Mouse (Mus musculus): ENCODE data around the gene Ptdss2. TPM values are rescaled to one million over a fixed set of nuclear protein-coding genes. Genes with fewer than 3 reads are reported as not detected.
A peak's percentile ranks its signal among the peaks of the same experiment; 100 is the strongest.

Gene Ptdss2
- polyA plus RNA-seq, 1 experiment from 2014 or later, result 64.5 TPM

- Histone ChIP-seq H3K27me3 (replicated peaks; ENCODE audit: control insufficient read depth, insufficient read depth, low read length) (no peaks in the 10 kb centered on the region), H3K9me3 (ENCODE audit: control insufficient read depth, low read length) (no peaks in the 10 kb centered on the region), H3K4me1 (ENCODE audit: control insufficient read depth, insufficient read depth, low read length) (peaks cover 11% of the 10 kb centered on the region), H3K4me2 (ENCODE audit: low read depth, low read length) (peak overlapping the region; percentile 99), H3K36me3 (ENCODE audit: control insufficient read depth, insufficient read depth, low read length) (peaks cover 34% of the 10 kb centered on the region), H3K9ac (ENCODE audit: low read depth, low read length) (peak overlapping the region; percentile 92), H3K4me3 (ENCODE audit: low read depth, low read length) (peak overlapping the region; percentile 92), H3K27ac (replicated peaks; ENCODE audit: low read depth, low read length) (peak overlapping the region; percentile 83)
- WGBS, result 27% methylated on average over 10 of the region's 12 CpGs
- DNase-seq (ENCODE audit: low spot score) (no peak), ATAC-seq (ENCODE audit: low read depth) (no peak)
Measured at GRCm38 (mm10) chr7:141192776-141193347, 70.7 kb downstream of the Ptdss2 start.

DNA sequence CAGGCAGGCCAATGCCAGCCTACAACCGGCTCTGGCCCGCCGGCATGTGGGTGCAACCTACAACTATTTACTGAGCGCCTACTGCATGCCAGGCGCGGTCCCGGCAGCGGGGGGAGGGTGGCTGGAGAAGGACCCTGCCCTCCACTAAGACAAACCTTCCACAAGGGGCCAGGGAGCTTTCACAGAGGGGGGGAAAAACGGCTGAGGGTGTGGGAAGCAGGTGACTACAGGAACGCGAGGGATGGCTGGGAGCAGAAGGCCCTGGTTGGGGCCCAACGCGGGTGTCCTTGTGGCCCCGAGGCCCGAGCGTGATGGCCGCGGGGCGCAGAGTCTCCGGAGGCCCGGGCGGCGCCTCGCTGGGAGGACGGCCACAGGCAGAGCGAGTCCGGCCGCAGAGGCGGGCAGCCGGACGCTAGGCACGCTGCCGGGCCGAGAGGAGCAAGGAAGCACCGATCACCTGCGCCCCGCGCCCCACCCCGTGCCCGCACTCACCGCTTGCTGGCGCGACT, 71.2 kb downstream of the Ptdss2 start:
- Histone ChIP-seq H3K9me3 (ENCODE audit: control insufficient read depth, low read length) (no peaks in the 10 kb centered on the region), H3K4me1 (ENCODE audit: control insufficient read depth, insufficient read depth, low read length) (peaks cover 11% of the 10 kb centered on the region), H3K27me3 (replicated peaks; ENCODE audit: control insufficient read depth, insufficient read depth, low read length) (no peaks in the 10 kb centered on the region), H3K9ac (ENCODE audit: low read depth, low read length) (peak overlapping the region; percentile 92), H3K4me2 (ENCODE audit: low read depth, low read length) (peak overlapping the region; percentile 99), H3K27ac (replicated peaks; ENCODE audit: low read depth, low read length) (peak overlapping the region; percentile 83), H3K36me3 (ENCODE audit: control insufficient read depth, insufficient read depth, low read length) (peaks cover 34% of the 10 kb centered on the region), H3K4me3 (ENCODE audit: low read depth, low read length) (peak overlapping the region; percentile 92)
- ATAC-seq (ENCODE audit: low read depth) (peak; percentile 38), DNase-seq (ENCODE audit: low spot score) (peak; percentile 65)
- under 1% methylated on average over 21 of the region's 43 CpGs for WGBS

- ATAC-seq (ENCODE audit: low read depth) (peak; percentile 93), DNase-seq (ENCODE audit: low spot score) (peak; percentile 98)
- peak within 1 kb of the TSS; percentile 83 for H3K27ac ChIP-seq (replicated peaks; ENCODE audit: low read depth, low read length)
- peaks cover 11% of the 10 kb centered on the region for H3K4me1 ChIP-seq (ENCODE audit: control insufficient read depth, insufficient read depth, low read length)
- peaks cover 34% of the 10 kb centered on the region for H3K36me3 ChIP-seq (ENCODE audit: control insufficient read depth, insufficient read depth, low read length)
- peak within 1 kb of the TSS; percentile 92 for H3K4me3 ChIP-seq (ENCODE audit: low read depth, low read length)
- peak within 1 kb of the TSS; percentile 99 for H3K4me2 ChIP-seq (ENCODE audit: low read depth, low read length)
- H3K9me3 ChIP-seq (ENCODE audit: control insufficient read depth, low read length), result no peaks in the 10 kb centered on the region
- H3K27me3 ChIP-seq (replicated peaks; ENCODE audit: control insufficient read depth, insufficient read depth, low read length), result no peaks in the 10 kb centered on the region
- 0% methylated on average over 13 of the region's 39 CpGs for whole genome bisulfite sequencing
- H3K9ac ChIP-seq (ENCODE audit: low read depth, low read length), result peak within 1 kb of the TSS; percentile 92
Measured at GRCm38 (mm10) chr7:141193948-141194347, 71.8 kb downstream of the Ptdss2 start, which contains the start of the genes Hras and Lrrc56. Gene Hras, minus strand, starts transcription at chr7:141194005. Gene Lrrc56, plus strand, starts transcription at chr7:141194157.

DNA sequence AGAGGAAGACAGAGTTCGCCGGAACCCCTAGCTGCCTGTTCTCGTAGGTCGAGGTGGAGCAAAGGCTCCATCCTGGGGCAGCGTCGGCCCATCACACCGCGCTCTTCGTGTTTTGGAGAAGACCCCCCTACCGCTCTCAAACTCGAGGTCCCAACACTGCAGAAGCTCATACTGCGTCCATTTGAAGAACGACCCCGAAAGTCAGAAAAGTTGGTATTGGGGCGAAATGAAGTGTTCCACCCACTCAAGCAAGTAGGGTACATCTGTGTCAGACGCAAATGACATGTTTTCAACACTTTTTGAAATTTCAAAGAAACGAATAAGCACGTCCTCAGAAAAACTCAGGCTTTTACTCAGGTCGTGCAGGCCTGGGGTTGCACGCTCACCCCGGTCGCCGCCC, 72.2 kb downstream of the Ptdss2 start:
- Histone ChIP-seq H3K36me3 (ENCODE audit: control insufficient read depth, insufficient read depth, low read length) (peaks cover 30% of the 10 kb centered on the region), H3K9ac (ENCODE audit: low read depth, low read length) (peak overlapping the region; percentile 69), H3K4me1 (ENCODE audit: control insufficient read depth, insufficient read depth, low read length) (peaks cover 11% of the 10 kb centered on the region), H3K4me2 (ENCODE audit: low read depth, low read length) (peak overlapping the region; percentile 99), H3K4me3 (ENCODE audit: low read depth, low read length) (peak overlapping the region; percentile 92), H3K9me3 (ENCODE audit: control insufficient read depth, low read length) (no peaks in the 10 kb centered on the region), H3K27ac (replicated peaks; ENCODE audit: low read depth, low read length) (peak overlapping the region; percentile 81), H3K27me3 (replicated peaks; ENCODE audit: control insufficient read depth, insufficient read depth, low read length) (no peaks in the 10 kb centered on the region)
- 1% methylated on average over 23 of the region's 23 CpGs for WGBS
- ATAC-seq (ENCODE audit: low read depth) (no peak), DNase-seq (ENCODE audit: low spot score) (no peak)

- Histone ChIP-seq H3K4me1 (ENCODE audit: control insufficient read depth, insufficient read depth, low read length) (peaks cover 11% of the 10 kb centered on the region), H3K27ac (replicated peaks; ENCODE audit: low read depth, low read length) (peak overlapping the region; percentile 81), H3K9ac (ENCODE audit: low read depth, low read length) (peak overlapping the region; percentile 69), H3K36me3 (ENCODE audit: control insufficient read depth, insufficient read depth, low read length) (peaks cover 26% of the 10 kb centered on the region), H3K4me3 (ENCODE audit: low read depth, low read length) (peak overlapping the region; percentile 92), H3K4me2 (ENCODE audit: low read depth, low read length) (peak overlapping the region; percentile 99), H3K27me3 (replicated peaks; ENCODE audit: control insufficient read depth, insufficient read depth, low read length) (no peaks in the 10 kb centered on the region), H3K9me3 (ENCODE audit: control insufficient read depth, low read length) (no peaks in the 10 kb centered on the region)
- DNase-seq (ENCODE audit: low spot score) (peak; percentile 96), ATAC-seq (ENCODE audit: low read depth) (peak; percentile 27; the same call in 1 of the 2 replicates)
- WGBS, result under 1% methylated on average over 28 of the region's 28 CpGs
Measured at GRCm38 (mm10) chr7:141194830-141195229, 72.6 kb downstream of the Ptdss2 start.

- Histone ChIP-seq H3K27me3 (replicated peaks; ENCODE audit: control insufficient read depth, insufficient read depth, low read length) (no peaks in the 10 kb centered on the region), H3K9me3 (ENCODE audit: control insufficient read depth, low read length) (no peaks in the 10 kb centered on the region), H3K4me1 (ENCODE audit: control insufficient read depth, insufficient read depth, low read length) (peaks cover 11% of the 10 kb centered on the region), H3K27ac (replicated peaks; ENCODE audit: low read depth, low read length) (no peak overlapping the region), H3K4me3 (ENCODE audit: low read depth, low read length) (peak overlapping the region; percentile 92; the same call in 1 of the 2 replicates), H3K4me2 (ENCODE audit: low read depth, low read length) (peak overlapping the region; percentile 99; the same call in 1 of the 2 replicates), H3K36me3 (ENCODE audit: control insufficient read depth, insufficient read depth, low read length) (peaks cover 17% of the 10 kb centered on the region), H3K9ac (ENCODE audit: low read depth, low read length) (no peak overlapping the region)
- ATAC-seq (ENCODE audit: low read depth) (no peak), DNase-seq (ENCODE audit: low spot score) (no peak)
- 91% methylated on average over 2 of the region's 2 CpGs for WGBS
Measured at GRCm38 (mm10) chr7:141195754-141196153, 73.6 kb downstream of the Ptdss2 start.

DNA sequence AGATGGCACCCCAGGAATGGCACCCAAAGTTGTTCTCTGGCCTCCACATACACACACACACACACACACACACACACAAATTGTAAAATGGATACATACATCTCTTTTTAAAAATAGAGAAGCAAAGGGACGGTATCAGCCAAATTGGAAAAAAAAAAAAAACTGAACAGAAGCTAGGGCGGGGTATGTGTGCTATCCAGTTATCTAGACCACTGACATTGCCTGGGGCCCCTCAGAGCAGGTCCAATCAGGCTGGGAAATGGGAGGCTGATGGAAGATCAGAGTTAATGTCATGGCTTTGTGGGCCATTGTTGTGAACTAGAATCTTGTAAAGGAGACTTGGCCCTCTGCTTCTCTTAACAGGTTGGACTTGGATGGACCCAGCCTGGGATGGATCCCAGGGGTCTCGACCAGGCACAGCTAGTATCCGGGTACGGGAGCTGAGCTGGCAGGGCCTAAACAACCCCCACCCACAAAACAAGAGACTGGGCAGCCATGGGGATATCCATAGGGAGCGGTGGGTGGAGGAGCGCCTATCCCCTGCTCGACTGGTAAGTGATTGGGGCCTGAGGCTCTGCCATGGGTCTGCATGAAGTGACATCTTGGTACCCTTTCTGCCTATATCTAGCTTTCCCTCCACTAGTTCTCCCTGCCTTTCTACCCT, 74.6 kb downstream of the Ptdss2 start:
- no peak overlapping the region for H3K4me3 ChIP-seq (ENCODE audit: low read depth, low read length)
- DNase-seq (ENCODE audit: low spot score) (no peak), ATAC-seq (ENCODE audit: low read depth) (no peak)
- peaks cover 7% of the 10 kb centered on the region for H3K36me3 ChIP-seq (ENCODE audit: control insufficient read depth, insufficient read depth, low read length)
- no peaks in the 10 kb centered on the region for H3K27me3 ChIP-seq (replicated peaks; ENCODE audit: control insufficient read depth, insufficient read depth, low read length)
- H3K4me1 ChIP-seq (ENCODE audit: control insufficient read depth, insufficient read depth, low read length), result peaks cover 11% of the 10 kb centered on the region
- no peak overlapping the region for H3K27ac ChIP-seq (replicated peaks; ENCODE audit: low read depth, low read length)
- no peak overlapping the region for H3K9ac ChIP-seq (ENCODE audit: low read depth, low read length)
- WGBS, result 88% methylated on average over 6 of the region's 8 CpGs
- H3K4me2 ChIP-seq (ENCODE audit: low read depth, low read length), result no peak overlapping the region
- H3K9me3 ChIP-seq (ENCODE audit: control insufficient read depth, low read length), result no peaks in the 10 kb centered on the region

DNA sequence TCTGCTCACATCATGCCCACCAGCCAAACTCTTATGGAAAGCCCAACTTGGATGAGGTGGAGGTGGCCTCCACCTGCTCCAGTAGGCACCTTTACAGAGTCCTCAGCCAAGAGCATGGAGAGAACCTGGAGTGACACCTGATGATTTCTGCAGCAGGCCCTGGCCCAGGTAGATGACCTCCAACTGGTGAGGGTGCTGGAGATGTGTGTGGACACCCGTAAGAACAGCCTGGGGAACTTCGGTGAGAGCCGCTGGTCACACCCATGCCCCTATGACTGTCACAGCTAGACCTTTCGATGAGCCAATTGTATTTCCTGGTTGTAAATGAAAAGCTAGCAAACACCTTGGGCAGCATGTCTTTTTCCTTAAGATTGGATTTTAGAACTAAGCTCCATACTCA, 75.9 kb downstream of the Ptdss2 start:
- H3K27ac ChIP-seq (replicated peaks; ENCODE audit: low read depth, low read length), result no peak overlapping the region
- 0 out of 2 replicates have a peak, but pooled peaks cover under 1% of the 10 kb centered on the region for H3K4me1 ChIP-seq (ENCODE audit: control insufficient read depth, insufficient read depth, low read length)
- ATAC-seq (ENCODE audit: low read depth), result no peak
- no peak overlapping the region for H3K4me2 ChIP-seq (ENCODE audit: low read depth, low read length)
- no peak overlapping the region for H3K9ac ChIP-seq (ENCODE audit: low read depth, low read length)
- H3K36me3 ChIP-seq (ENCODE audit: control insufficient read depth, insufficient read depth, low read length), result no peaks in the 10 kb centered on the region
- H3K9me3 ChIP-seq (ENCODE audit: control insufficient read depth, low read length), result no peaks in the 10 kb centered on the region
- WGBS, result 92% methylated on average over 4 of the region's 4 CpGs
- H3K27me3 ChIP-seq (replicated peaks; ENCODE audit: control insufficient read depth, insufficient read depth, low read length), result no peaks in the 10 kb centered on the region
- no peak for DNase-seq (ENCODE audit: low spot score)
- no peak overlapping the region for H3K4me3 ChIP-seq (ENCODE audit: low read depth, low read length)
